Mouse (Mus musculus) hindbrain, embryonic 10.5 days (tissue): ENCODE measurements at regions not wholly inside any gene's neighbourhood (a gene's known extent, or its start where the extent isn't known, plus 50 kb on each side); places are given as distances from the start of the nearest gene placed in this dataset.
A peak's percentile ranks its signal among the peaks of the same experiment; 100 is the strongest.

Experiments used
- DNase-seq: peaks from one replicate; pipeline ENCODE4 v3.0.0-alpha.2; 2017; ENCODE audit warnings: low spot score
- H3K27ac ChIP-seq: fragments of 300-500 bp; sonication (generic); 2 replicates; pipeline ENCODE4 v1.5.1; 2016; ENCODE audit warnings: mild to moderate bottlenecking, moderate library complexity
- H3K27me3 ChIP-seq: fragments of 300-500 bp; sonication (generic); 2 replicates; pipeline ENCODE4 v1.6.1; 2016; ENCODE audit warnings: mild to moderate bottlenecking; ENCODE audit not compliant: poor library complexity, insufficient read depth, severe bottlenecking
- H3K36me3 ChIP-seq: fragments of 300-500 bp; sonication (generic); 2 replicates; pipeline ENCODE4 v1.6.1; 2016; ENCODE audit warnings: mild to moderate bottlenecking, moderate library complexity
- H3K4me1 ChIP-seq: fragments of 300-500 bp; sonication (generic); replicated peaks from 2 replicates; pipeline ENCODE4 v1.6.1; 2016; ENCODE audit warnings: mild to moderate bottlenecking
- H3K4me3 ChIP-seq: fragments of 300-500 bp; sonication (generic); 2 replicates; pipeline ENCODE4 v1.5.1; 2016; ENCODE audit warnings: mild to moderate bottlenecking, moderate library complexity
- H3K9me3 ChIP-seq: fragments of 300-500 bp; sonication (generic); 2 replicates; pipeline ENCODE4 v1.6.1; 2016; ENCODE audit warnings: mild to moderate bottlenecking, moderate library complexity
- WGBS: fragments of 180-500 bp; shearing (Covaris S2); methylation state at CpG from one replicate; pipeline ENCODE4 v1.1.7; 2016; 5-methylcytosine and 5-hydroxymethylcytosine counted together

DNA sequence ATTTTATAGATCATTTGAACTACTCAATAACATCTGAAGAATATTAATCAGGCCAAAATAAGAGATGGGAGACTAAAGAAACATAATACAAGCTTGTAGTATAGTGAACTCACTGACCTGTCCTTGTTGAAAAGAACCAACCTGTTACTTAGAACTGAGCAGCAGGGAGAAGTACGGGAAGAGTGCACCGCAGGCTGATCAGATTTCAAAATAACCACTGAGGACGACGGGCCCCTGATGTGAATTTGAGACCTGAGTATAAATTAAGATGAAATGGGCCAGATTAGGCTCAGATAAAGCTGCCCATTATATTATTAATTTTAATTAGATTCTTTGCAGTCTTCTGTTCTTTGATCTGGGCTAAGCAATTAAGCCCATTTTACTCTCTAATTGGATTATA lies 391.2 kb upstream of the Tyrp1 start:
- Histone ChIP-seq H3K27me3 (no peaks in the 10 kb centered on the region), H3K36me3 (no peaks in the 10 kb centered on the region), H3K27ac (no peak overlapping the region), H3K9me3 (no peaks in the 10 kb centered on the region), H3K4me3 (no peak overlapping the region), H3K4me1 (no peaks in the 10 kb centered on the region)
- 63% methylated on average over 4 of the region's 4 CpGs for WGBS
- no peak for DNase-seq

DNA sequence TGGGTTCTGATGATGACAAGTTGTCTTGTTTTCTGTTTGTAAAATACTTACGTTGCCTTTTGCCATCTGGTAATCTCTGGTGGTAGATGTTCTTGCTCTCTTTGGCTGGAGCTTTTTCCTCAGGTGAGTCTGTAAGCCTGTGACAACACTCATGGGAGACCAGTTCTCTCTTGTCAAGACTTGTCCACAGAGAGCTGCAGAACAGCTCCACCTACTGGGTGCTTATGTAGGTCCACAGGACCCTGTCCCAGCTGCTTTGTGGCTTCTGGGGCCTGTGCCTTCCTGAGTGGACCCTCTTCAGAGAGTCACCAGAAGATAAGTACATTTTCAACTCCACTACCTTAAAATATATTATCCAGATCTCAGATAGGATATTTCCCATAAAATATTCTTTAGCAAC lies 370.3 kb upstream of the Tyrp1 start:
- no peak for DNase-seq
- WGBS = 88% methylated on average over 1 of the region's 1 CpGs

DNA sequence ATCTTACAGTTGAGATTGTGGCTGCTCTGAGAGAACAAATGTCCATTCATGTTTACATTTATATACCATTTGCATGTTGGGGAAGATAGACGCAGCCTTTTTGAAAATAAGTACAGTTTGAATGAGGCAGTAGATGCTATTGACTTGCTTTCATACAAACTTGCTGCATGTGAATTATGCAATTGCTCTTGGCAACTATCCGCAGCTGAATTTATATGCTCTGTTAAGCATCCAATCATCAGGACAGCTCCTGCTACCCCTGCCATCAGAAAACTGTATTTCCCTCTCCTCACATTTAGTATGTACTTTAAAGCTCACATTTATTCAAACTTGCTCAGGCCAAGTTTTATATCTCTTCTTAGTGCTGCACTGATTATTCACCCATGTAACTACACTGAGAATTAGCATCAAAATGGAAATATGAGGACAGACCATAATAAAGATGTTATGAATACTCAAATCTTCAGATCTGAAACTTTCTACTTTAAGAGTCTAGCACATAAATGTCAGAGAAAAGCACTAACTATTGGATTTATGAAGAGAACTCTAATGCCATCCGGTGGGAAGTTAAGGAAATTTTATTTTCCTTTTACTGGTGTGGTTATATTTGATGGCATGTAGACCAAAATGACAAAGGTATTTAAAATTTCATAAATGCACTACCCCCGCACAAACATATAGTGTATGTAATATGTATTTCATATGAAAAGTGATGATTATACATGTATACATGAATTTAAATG lies 358.0 kb upstream of the Tyrp1 start:
- H3K9me3 ChIP-seq = no peaks in the 10 kb centered on the region
- DNase-seq = no peak
- no peaks in the 10 kb centered on the region for H3K4me1 ChIP-seq
- no peaks in the 10 kb centered on the region for H3K36me3 ChIP-seq
- H3K27ac ChIP-seq = no peak overlapping the region
- 92% methylated on average over 4 of the region's 4 CpGs for WGBS
- no peak overlapping the region for H3K4me3 ChIP-seq
- no peaks in the 10 kb centered on the region for H3K27me3 ChIP-seq

More for the DNA sequence above, 370.3 kb upstream of the Tyrp1 start:
- Histone ChIP-seq H3K27me3 (no peaks in the 10 kb centered on the region), H3K9me3 (no peaks in the 10 kb centered on the region), H3K4me3 (no peak overlapping the region), H3K27ac (no peak overlapping the region), H3K36me3 (no peaks in the 10 kb centered on the region), H3K4me1 (no peaks in the 10 kb centered on the region)

DNA sequence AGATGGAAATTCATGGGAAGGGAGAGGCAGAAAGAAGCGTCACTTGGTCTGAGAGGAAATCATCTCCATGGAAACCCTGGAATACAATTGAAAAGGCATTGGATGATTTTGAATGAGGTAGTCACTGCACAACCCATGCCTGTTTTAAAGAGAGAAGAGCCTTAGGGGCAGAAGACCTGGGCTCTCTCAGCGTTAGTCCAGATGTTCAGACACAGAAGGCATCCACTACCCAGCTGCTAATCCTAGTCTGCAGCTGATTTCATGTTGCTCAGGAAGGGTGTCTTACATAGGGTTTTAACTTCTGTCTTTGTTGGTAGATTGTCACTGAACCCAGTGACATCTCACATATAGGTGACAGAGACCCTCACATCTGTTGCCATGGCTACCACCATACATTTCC lies 318.8 kb upstream of the Tyrp1 start:
- H3K27me3 ChIP-seq = no peaks in the 10 kb centered on the region
- no peak overlapping the region for H3K4me3 ChIP-seq
- no peaks in the 10 kb centered on the region for H3K9me3 ChIP-seq
- H3K4me1 ChIP-seq = peaks cover 6% of the 10 kb centered on the region; the same call in 1 of the 2 replicates
- no peaks in the 10 kb centered on the region for H3K36me3 ChIP-seq
- DNase-seq = no peak
- 55% methylated on average over 2 of the region's 2 CpGs for WGBS
- no peak overlapping the region for H3K27ac ChIP-seq

DNA sequence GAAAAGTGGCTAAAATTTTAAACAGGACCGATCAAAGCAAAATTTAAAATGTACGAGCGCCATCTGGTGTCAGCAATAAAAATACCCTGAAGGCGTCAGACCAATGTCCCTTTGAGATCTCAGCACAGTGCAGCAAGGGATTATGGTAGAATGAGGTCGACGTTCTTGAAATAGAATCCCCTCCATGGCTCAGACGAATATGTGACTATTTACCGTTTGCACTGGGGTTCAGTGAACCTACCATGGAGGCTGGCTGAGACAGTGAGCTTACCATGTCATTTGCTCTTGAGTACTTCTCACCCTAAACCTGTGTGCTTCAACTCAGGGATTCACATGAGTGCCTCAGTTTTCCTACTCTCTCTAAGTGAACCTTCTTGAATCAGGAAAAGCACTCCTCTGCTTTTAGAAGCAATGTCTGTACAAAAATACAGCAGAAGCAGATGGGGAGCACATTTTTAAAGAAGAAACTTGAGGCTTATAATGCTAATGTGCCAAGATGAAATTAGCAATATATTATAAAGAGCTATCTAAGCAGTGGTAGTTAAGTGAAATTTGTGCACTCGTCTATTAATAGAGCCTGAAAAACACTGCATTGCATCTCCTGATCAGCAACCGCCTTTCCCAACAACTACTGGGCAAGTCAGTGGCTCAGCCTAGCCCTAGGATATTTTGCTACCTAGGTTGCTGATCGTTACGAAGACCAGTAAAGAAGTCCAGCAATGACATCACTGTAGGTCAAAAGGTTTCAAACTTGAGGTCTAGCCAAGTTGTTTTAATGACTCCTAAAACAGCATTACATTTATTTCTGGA lies 316.2 kb upstream of the Tyrp1 start:
- no peak overlapping the region for H3K27ac ChIP-seq
- peaks cover 6% of the 10 kb centered on the region; the same call in 1 of the 2 replicates for H3K4me1 ChIP-seq
- DNase-seq = peak; percentile 48
- 30% methylated on average over 12 of the region's 12 CpGs for WGBS
- H3K36me3 ChIP-seq = no peaks in the 10 kb centered on the region
- no peaks in the 10 kb centered on the region for H3K9me3 ChIP-seq
- no peak overlapping the region for H3K4me3 ChIP-seq
- H3K27me3 ChIP-seq = no peaks in the 10 kb centered on the region

DNA sequence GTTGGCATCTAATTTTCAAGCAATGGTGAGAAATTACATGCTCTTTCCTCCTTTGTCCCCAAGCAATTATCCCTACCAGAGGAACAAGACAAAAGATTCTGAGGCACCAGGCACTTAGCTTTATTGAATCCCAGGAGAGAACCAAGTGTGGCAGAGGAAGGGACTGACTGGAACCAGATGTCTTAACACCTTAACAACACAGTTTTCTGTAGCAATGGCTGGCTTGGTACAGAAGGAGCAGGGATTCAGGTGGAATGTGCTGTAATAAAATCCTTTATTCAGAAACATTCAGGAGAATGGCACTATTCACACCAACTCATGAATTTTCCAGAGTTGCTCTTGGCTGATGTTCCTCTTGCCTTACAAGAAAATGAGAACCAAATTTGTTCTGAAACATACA lies 315.3 kb upstream of the Tyrp1 start:
- DNase-seq = no peak

DNA sequence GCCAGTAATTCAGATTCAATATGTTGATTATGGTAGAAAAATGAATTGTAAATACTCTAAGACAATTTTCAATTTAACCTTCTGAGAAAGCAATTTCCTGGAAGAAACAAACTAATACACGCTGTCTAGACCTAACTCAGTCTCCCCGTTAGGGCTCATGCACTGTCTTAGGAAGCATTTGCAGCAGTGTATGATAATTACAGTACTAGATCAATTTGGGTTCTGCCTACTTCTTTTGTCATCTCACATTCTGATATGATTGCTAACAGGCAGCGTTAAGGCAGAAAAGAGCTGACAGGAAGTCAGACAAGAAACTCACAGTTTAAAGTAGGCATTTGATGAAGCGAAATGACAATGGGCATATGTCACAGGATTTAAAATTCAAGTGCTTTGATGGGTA lies 294.1 kb upstream of the Tyrp1 start:
- Histone ChIP-seq H3K27ac (no peak overlapping the region), H3K4me3 (no peak overlapping the region), H3K36me3 (no peaks in the 10 kb centered on the region), H3K4me1 (no peaks in the 10 kb centered on the region), H3K27me3 (no peaks in the 10 kb centered on the region), H3K9me3 (no peaks in the 10 kb centered on the region)
- WGBS = 90% methylated on average over 4 of the region's 4 CpGs
- no peak for DNase-seq

More for the DNA sequence above, 315.3 kb upstream of the Tyrp1 start:
- H3K9me3 ChIP-seq = no peaks in the 10 kb centered on the region
- peaks cover 6% of the 10 kb centered on the region; the same call in 1 of the 2 replicates for H3K4me1 ChIP-seq
- no peak overlapping the region for H3K4me3 ChIP-seq
- no peaks in the 10 kb centered on the region for H3K27me3 ChIP-seq
- no peaks in the 10 kb centered on the region for H3K36me3 ChIP-seq
- H3K27ac ChIP-seq = no peak overlapping the region

DNA sequence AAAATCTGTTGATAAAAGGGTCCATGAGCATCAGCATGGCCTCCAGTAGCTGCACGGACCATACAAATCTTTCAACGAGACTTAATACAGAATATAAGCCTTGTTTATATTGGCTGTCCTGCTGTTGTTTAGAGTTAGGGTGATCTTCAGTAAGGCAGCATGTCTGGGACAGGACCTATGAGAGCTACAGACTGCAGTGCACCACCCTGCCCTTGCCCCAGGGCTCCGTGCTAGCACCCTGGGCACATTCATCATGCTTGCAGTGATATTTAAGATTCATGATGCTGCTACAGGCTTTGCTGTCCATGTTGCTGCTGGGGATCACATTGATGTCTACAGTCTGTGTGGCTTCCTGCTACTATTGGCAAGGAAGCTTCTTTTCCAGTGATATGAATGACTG lies 288.8 kb upstream of the Tyrp1 start:
- Histone ChIP-seq H3K4me1 (no peaks in the 10 kb centered on the region), H3K9me3 (no peaks in the 10 kb centered on the region), H3K36me3 (no peaks in the 10 kb centered on the region), H3K27ac (no peak overlapping the region), H3K27me3 (no peaks in the 10 kb centered on the region), H3K4me3 (no peak overlapping the region)
- 84% methylated on average over 3 of the region's 3 CpGs for WGBS
- no peak for DNase-seq

DNA sequence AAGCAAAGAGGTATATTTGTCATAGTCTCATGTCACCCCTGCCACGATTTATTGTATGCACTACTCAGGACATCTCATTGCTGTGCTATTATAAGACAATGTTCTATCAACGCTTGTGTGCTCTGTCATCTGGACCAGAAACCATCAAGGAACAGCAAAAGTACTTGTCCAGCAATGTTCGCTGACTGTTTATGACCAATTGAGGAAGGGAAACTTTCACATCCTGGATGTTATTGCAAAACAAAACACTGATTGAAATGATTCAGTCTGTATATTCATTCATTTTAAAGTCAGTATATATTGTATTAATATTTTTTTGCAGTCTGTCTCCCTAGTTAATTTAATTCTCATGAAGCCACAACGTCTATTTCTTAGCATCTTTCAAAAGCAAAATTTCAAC lies 244.5 kb upstream of the Tyrp1 start:
- Histone ChIP-seq H3K36me3 (no peaks in the 10 kb centered on the region), H3K9me3 (no peaks in the 10 kb centered on the region), H3K4me3 (no peak overlapping the region), H3K4me1 (no peaks in the 10 kb centered on the region), H3K27me3 (no peaks in the 10 kb centered on the region), H3K27ac (no peak overlapping the region)
- WGBS = 85% methylated on average over 4 of the region's 4 CpGs
- no peak for DNase-seq

DNA sequence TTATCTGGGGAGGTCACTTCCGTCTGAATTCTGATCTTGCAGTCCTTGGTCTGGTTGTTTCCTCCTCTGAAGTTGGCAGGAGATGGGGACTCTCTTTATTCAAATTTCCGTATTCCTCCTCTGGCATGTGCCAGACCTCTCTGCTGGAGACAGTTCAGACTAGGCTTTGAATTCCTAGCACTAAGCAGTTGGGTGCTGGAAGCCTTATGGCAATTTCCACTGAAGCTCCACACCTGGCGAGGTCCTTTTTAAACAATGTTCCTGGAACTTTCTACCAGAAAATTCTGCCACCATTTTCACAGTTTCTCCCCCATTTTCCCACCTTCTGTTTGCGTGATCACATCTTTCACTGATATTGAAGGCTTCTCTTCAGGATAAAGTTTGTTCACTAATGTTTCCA lies 205.7 kb upstream of the Tyrp1 start:
- no peak overlapping the region for H3K4me3 ChIP-seq
- H3K9me3 ChIP-seq = no peaks in the 10 kb centered on the region
- H3K27ac ChIP-seq = no peak overlapping the region
- no peaks in the 10 kb centered on the region for H3K4me1 ChIP-seq
- WGBS = 76% methylated on average over 4 of the region's 4 CpGs
- no peaks in the 10 kb centered on the region for H3K36me3 ChIP-seq
- H3K27me3 ChIP-seq = no peaks in the 10 kb centered on the region
- DNase-seq = no peak

DNA sequence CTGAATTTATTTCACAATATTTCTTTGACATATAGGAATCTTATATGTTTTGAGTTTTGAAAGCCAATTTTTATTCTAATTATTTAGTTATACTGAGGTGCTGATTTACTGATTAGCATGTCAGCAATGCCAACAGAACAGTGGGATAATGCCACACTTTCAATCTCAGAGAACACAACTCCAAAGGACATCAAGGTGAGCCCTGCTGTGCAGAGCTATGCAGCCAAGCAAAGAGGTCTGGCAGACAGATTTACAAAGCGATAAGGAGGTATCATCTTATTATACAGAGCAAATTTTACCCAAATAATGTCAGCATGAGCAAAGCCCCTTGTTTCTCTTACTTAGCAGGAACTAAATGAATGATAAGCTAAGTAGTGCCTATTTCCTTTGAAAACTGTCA lies 204.7 kb upstream of the Tyrp1 start:
- 80% methylated on average over 1 of the region's 1 CpGs for WGBS
- H3K27me3 ChIP-seq = no peaks in the 10 kb centered on the region
- H3K27ac ChIP-seq = no peak overlapping the region
- H3K4me1 ChIP-seq = no peaks in the 10 kb centered on the region
- H3K9me3 ChIP-seq = no peaks in the 10 kb centered on the region
- no peak overlapping the region for H3K4me3 ChIP-seq
- no peak for DNase-seq
- no peaks in the 10 kb centered on the region for H3K36me3 ChIP-seq

DNA sequence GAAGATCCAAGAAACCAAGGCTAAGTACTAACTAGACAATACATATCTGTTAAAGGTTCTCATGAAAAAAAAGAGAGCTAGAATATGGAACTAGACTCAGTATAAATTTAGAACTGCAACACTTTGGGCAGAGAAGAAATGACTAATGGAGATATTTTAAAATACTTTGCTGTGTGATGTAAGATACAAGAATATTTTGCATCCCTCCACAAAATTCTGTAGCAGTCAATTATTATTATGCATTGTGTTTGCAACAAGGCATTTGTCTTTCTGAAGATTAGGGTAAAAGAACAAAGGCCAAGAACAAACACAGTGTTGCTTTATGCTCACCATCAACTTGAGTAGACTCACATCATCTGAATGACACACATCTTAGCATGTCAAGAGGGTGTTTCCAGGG lies 203.7 kb upstream of the Tyrp1 start:
- Histone ChIP-seq H3K9me3 (no peaks in the 10 kb centered on the region), H3K4me1 (no peaks in the 10 kb centered on the region), H3K36me3 (no peaks in the 10 kb centered on the region), H3K27me3 (no peaks in the 10 kb centered on the region), H3K4me3 (no peak overlapping the region), H3K27ac (no peak overlapping the region)
- DNase-seq = no peak

DNA sequence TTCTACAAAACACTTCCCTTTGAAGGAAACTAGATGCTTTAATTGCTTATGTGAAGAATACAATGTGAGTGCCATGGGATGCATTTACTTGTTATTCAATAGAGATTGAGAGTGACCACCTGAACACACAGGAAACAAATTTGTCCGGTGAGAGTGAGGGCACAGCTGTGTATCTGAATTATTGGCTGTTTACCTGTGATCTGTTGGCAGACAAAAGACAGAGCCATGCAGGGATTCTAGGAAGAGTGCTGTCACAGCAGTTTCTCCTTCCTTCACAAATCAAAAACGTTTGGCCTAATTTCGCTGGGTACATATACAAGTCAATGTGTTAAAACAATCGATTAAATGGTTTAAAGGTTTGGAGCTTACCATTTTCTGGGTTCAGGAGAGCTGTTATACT lies 202.9 kb upstream of the Tyrp1 start:
- Histone ChIP-seq H3K4me1 (no peaks in the 10 kb centered on the region), H3K4me3 (no peak overlapping the region), H3K36me3 (no peaks in the 10 kb centered on the region), H3K27ac (no peak overlapping the region), H3K27me3 (no peaks in the 10 kb centered on the region), H3K9me3 (no peaks in the 10 kb centered on the region)
- no peak for DNase-seq
- 84% methylated on average over 4 of the region's 4 CpGs for WGBS
